Mouse (Mus musculus) liver, adult 2 months (tissue): Measurements from ENCODE around the gene Gm17651.

ENCODE experiments used
- CTCF ChIP-seq: fragments of 200-500 bp; IDR thresholded peaks from 2 replicates; pipeline ENCODE4 v1.5.1; 2011; ENCODE audit warnings: low read depth, low read length, control low read depth
- POLR2A ChIP-seq: fragments of 200-500 bp; IDR thresholded peaks from 2 replicates; pipeline ENCODE4 v1.6.1; 2011; ENCODE audit warnings: low read length, control low read depth; ENCODE audit not compliant: insufficient read depth; ENCODE audit errors: extremely low read depth

- TF ChIP-seq POLR2A = no peak
- TF ChIP-seq CTCF = no peak
Measured at GRCm38 (mm10) chr3:97658426-97659193, 15.9 kb downstream of the Gm17651 start.
